Mouse (Mus musculus) right cerebral cortex, adult 2 months (tissue): ENCODE data around the gene 1700011L22Rik.

ENCODE experiments used
- DNase-seq, 2 experiments: peaks; one replicate each; pipeline ENCODE4 v3.0.0; 2021 to 2022; ENCODE audit warnings: low spot score in 2 of 2

1700011L22Rik gene

GRCm38 (mm10) chr8:79239996-79240395, 8.4 kb downstream of the 1700011L22Rik start:
- no peak for DNase-seq

- DNase-seq, result no peak
Observed at GRCm38 (mm10) chr8:79239320-79239719, 9.1 kb downstream of the 1700011L22Rik start.

- no peak for DNase-seq
Observed at GRCm38 (mm10) chr8:79229266-79229888, 19.0 kb downstream of the 1700011L22Rik start.

GRCm38 (mm10) chr8:79227916-79228315, 20.5 kb downstream of the 1700011L22Rik start:
- no peak for DNase-seq

- DNase-seq, result no peak
Observed at GRCm38 (mm10) chr8:79227194-79227593, 21.2 kb downstream of the 1700011L22Rik start.

- DNase-seq, result no peak
Observed at GRCm38 (mm10) chr8:79226046-79226445, 22.3 kb downstream of the 1700011L22Rik start.

- no peak for DNase-seq
Observed at GRCm38 (mm10) chr8:79225586-79225985, 22.8 kb downstream of the 1700011L22Rik start.

- DNase-seq, result no peak
Observed at GRCm38 (mm10) chr8:79224363-79224762, 24.0 kb downstream of the 1700011L22Rik start.

- no peak for DNase-seq
Observed at GRCm38 (mm10) chr8:79222752-79223141, 25.6 kb downstream of the 1700011L22Rik start.

- no peak for DNase-seq
Observed at GRCm38 (mm10) chr8:79222106-79222751, 26.1 kb downstream of the 1700011L22Rik start.

GRCm38 (mm10) chr8:79211630-79212029, 36.7 kb downstream of the 1700011L22Rik start:
- DNase-seq, result no peak

- DNase-seq, result no peak
Observed at GRCm38 (mm10) chr8:79209641-79210358, 38.6 kb downstream of the 1700011L22Rik start.

GRCm38 (mm10) chr8:79208691-79209640, 39.4 kb downstream of the 1700011L22Rik start:
- DNase-seq, result no peak

GRCm38 (mm10) chr8:79208181-79208580, 40.2 kb downstream of the 1700011L22Rik start:
- no peak for DNase-seq

- DNase-seq, result no peak
Observed at GRCm38 (mm10) chr8:79206895-79207294, 41.5 kb downstream of the 1700011L22Rik start.

GRCm38 (mm10) chr8:79201446-79202147, 46.8 kb downstream of the 1700011L22Rik start:
- peak; percentile 18 to 23 for DNase-seq

- no peak for DNase-seq
Observed at GRCm38 (mm10) chr8:79198675-79199074, 49.7 kb downstream of the 1700011L22Rik start.

- no peak for DNase-seq
Observed at GRCm38 (mm10) chr8:79196481-79196880, 51.9 kb downstream of the 1700011L22Rik start.

GRCm38 (mm10) chr8:79190071-79190470, 58.3 kb downstream of the 1700011L22Rik start:
- no peak for DNase-seq

GRCm38 (mm10) chr8:79185488-79185887, 62.9 kb downstream of the 1700011L22Rik start:
- DNase-seq, result no peak

- no peak for DNase-seq
Observed at GRCm38 (mm10) chr8:79179678-79180077, 68.7 kb downstream of the 1700011L22Rik start.
